Mouse (Mus musculus) heart, postnatal 0 days (tissue): ENCODE data around the gene Ube2e3.

Source experiments
- CTCF ChIP-seq: IDR thresholded peaks from 2 replicates; pipeline ENCODE4 v1.5.1; 2016; ENCODE audit warnings: antibody characterized with exemption, control low read depth, low read depth
- EP300 ChIP-seq: IDR thresholded peaks from 2 replicates; pipeline ENCODE4 v1.6.1; 2016; ENCODE audit warnings: antibody characterized with exemption, low read depth

DNA sequence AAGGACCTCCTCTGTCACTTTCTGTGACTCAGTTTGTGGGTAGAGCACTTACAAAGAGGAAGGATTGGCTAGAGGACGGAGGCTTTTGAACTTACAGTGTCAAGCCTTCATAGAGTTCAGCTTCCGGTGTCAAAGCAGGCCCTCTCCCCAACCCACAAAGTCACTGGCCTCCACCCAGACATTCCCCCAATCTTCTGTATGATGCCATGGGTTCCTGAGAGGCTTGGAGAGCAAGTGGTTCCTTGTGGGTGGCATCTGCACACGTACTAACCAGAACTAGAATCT, 7.9 kb upstream of the Ube2e3 start:
- TF ChIP-seq CTCF (no peak), EP300 (no peak)
